Mouse (Mus musculus) lung, postnatal 0 days (tissue): ENCODE data around the gene Gars.

ENCODE experiments used
- CTCF ChIP-seq: IDR thresholded peaks from 2 replicates; pipeline ENCODE4 v1.5.1; 2016; ENCODE audit warnings: antibody characterized with exemption, mild to moderate bottlenecking
- EP300 ChIP-seq: IDR thresholded peaks from 2 replicates; pipeline ENCODE4 v1.6.1; 2016; ENCODE audit warnings: antibody characterized with exemption, mild to moderate bottlenecking, control low read depth

GRCm38 (mm10) chr6:55027642-55028041 lies 10.2 kb upstream of the Gars start:
- no peak for TF ChIP-seq CTCF
- no peak for TF ChIP-seq EP300
